Mouse (Mus musculus): Measurements from ENCODE around the gene Ppm1h.
"Not testable (repeated sequence)": the region's sequence is repeated elsewhere in the genome, so short reads cannot be mapped to it uniquely, and the experiment has no call there.

The Ppm1h gene

DNA sequence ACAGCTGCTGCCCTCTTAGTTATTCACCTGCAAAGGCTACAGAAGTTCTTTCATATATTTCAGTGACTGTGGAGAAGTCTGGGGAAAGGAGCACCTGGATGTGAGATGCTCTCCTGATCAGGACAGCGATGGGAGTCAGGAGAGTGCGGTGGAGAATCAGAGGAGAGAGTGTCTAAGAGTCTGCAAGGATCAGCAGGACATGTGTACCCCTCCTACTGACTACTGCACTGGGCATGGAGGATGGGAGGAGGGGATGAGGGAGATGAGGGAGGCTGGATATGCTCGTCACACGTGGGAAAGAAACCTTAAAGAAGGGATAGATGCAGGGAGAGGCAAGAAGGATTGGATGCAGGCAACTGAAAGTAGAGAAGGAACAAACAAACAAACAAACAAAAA, 285.7 kb downstream of the Ppm1h start:
- no peak for DNase-seq (ENCODE audit: low read depth, low spot score)

DNA sequence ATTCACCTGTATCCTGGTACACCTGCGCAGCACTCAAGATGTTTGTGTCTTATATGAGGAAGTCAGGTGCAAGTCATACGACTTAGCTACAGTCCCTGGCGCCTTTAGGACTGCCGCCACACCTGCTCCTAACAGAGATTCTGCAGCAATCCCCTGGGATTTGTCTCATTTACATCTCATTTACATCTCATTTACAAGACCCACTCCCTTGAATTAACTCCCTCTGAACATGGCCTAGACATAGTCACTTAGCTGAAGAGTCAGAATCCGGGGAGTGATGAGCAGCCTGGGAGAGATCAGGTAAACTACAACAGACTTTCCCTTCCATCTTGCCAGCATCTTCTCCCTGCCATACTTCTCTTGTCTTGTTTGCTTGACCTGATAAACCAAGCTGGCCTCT, 287.1 kb downstream of the Ppm1h start:
- DNase-seq (ENCODE audit: low read depth, low spot score): not testable (repeated sequence)

DNA sequence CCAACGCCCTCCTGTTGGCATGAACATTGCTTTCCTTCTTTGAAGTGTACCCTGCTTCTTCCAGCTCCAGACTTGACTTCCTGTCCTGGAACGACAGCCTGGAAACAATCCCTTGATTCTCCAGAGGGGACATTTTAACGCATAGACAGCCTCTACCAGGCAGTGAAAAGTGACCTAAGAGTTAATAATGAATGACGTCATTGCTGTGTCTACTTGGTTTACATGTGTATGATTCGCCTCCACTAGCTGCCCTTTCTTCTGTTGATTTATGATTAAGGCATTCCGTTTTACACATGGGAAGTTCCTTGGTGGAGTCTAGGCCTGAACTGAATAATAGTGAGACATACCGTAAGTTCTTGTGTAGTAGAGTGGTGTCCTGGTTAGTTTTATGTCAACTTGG, 287.9 kb downstream of the Ppm1h start:
- DNase-seq (ENCODE audit: low read depth, low spot score): no peak

DNA sequence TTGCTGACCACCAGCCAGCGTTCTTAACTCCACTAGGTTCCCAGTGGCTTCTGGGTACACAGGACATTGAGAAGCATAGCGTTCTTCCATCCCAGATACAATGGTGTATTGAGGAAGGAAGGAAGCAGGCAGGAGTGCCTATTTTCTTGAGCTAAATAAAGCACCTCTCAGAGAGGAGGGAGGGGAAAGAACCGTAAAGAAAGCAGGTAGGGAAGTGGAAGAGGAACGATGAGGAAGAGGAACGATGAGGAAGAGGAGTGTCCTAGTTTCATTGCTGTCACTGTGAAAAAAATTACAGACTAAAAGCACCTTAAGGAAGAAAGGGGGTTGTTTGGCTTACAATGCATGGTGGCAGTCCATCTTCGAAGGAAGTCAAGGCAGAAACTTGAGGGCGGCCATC, 291.6 kb downstream of the Ppm1h start:
- DNase-seq (ENCODE audit: low read depth, low spot score): no peak

GRCm38 (mm10) chr10:122973241-122973640, 294.7 kb downstream of the Ppm1h start:
- no peak for DNase-seq (ENCODE audit: low read depth, low spot score)

- DNase-seq (ENCODE audit: low read depth, low spot score): no peak
These were observed 297.5 kb downstream of the Ppm1h start for GRCm38 (mm10) chr10:122976038-122976437.

DNA sequence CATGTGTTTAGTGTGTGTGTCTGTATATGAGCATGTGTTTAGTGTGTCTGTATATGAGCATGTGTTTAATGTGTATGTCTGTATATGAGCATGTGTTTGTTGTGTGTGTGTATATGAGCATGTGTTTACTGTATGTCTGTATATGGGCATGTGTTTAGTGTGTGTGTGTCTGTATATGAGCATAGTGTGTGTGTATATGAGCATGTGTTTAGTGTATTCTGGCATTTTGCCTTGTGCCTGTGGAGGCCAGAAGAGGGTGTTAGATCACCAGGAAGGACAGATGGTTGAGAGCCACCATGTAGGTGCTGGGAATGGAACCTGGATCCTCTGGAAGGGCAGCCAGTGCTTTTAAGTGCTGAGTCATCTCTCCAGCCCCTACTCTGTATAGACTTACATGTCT, 300.8 kb downstream of the Ppm1h start:
- no peak for DNase-seq (ENCODE audit: low read depth, low spot score)

DNA sequence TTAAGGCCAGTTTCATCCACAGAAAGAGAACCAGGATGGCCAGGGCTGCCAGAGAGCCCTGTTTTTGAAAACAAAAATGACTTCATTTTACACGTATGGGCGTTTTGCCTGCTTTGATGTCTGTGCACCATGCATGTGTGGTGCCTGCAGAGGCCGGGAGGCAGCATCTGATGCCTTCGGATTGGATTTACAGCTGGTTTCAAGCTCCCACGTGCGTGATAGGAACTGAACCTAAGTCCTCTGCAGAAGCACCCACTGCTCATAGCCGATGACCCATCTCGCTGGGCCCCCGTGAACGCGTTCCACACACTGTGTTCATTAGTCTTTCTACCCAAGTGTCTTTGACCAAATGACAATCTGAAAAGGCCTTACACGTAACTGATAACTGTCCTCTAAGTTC, 301.6 kb downstream of the Ppm1h start:
- peak; percentile 19 for DNase-seq (ENCODE audit: low read depth, low spot score)

GRCm38 (mm10) chr10:122982909-122983578, 304.5 kb downstream of the Ppm1h start:
- no peak for DNase-seq (ENCODE audit: low read depth, low spot score)

- DNase-seq (ENCODE audit: low read depth, low spot score): peak; percentile 12
These were observed 305.3 kb downstream of the Ppm1h start for GRCm38 (mm10) chr10:122983579-122984530.

DNA sequence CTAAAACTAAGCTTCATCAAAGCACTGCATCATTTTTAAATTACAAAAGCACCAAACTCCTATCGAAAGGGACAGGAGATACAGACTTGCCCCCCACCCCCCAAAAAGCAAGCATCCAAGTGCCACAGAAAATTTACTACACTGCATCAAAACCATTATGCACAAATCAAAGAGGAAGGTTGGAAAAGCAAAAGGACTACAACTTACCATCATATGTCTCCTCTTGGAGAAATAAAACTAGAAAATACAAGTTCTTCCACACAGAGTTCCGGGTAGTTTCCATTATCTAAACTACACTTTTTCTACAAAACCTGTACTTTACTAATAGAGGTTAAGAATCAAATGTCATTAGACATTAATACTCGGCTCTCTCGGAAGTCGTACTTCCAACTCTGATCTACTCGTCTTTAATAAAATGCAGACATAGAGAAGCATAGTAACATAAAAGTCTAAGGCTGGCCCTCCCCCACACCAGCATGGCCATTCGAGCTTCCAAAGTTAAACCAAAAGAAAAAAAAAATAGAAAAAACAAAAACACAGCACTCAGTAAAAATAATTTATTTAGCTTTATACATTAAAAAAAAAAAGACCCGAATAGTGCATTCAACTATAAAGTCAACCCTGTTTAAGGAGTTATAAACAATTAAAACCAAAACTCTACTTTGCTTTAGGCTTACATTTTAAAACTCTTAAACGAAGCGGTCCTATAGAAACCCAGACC, 306.1 kb downstream of the Ppm1h start:
- DNase-seq (ENCODE audit: low read depth, low spot score): peak; percentile 43

DNA sequence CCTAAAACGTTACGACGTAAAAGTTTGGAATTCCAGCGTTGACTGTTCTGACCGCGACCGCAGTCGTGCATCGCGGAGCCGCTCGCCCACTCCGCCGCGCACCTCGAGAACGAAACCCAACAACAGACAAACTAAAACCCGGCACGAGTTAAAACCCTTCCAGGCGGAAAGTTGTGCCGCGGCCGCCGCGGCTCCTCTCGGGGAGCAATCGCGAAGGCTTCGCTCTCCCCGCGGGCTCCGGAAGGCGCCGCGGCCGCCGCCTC, 306.6 kb downstream of the Ppm1h start:
- peak; percentile 75 for DNase-seq (ENCODE audit: low read depth, low spot score)

DNA sequence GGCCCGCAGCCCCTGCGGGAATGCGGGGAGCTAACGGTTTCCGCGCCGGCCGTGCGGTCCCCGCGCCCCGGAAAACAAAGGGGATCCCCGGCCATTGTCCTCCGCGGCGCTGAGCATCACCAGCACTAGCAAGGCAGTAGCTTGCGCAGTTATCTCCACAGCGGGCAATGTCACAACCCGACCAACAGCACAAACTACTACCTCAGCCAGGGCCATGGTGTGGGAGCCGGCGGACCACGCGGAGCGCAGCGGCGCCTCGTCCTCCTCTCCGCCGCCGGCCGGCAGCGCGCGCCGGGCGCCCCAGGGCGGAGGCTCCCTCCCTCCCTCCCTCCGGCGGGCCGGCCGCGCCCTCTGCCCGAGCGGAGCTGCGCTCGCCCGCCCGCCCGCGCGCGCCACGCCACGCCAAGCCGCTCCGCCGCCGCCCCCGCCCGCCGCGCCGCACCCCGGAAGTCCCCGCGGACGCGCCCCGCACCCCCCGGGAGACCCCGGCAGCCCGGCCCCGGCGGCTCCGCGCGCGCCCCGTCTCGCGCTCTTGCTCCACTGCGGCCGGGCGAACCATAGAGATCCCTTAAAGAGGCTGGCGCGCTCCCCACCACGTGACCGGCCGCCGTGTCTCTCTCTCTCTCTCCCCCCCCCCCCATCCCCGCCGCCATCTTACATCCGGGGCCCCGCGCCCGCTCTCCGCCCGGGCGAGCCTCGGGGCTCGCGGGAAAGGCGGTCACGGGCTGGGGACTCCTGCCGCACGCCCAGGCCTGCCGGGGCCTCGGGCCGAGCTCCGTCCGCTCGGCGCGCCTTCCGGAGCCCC, 307.2 kb downstream of the Ppm1h start:
- peak; percentile 85 for DNase-seq (ENCODE audit: low read depth, low spot score)

- peak; percentile 91 for DNase-seq (ENCODE audit: low read depth, low spot score)
These were observed 308.0 kb downstream of the Ppm1h start for GRCm38 (mm10) chr10:122986320-122987225.

- peak; percentile 87 for DNase-seq (ENCODE audit: low read depth, low spot score)
These were observed 309.1 kb downstream of the Ppm1h start for GRCm38 (mm10) chr10:122987671-122988128.

DNA sequence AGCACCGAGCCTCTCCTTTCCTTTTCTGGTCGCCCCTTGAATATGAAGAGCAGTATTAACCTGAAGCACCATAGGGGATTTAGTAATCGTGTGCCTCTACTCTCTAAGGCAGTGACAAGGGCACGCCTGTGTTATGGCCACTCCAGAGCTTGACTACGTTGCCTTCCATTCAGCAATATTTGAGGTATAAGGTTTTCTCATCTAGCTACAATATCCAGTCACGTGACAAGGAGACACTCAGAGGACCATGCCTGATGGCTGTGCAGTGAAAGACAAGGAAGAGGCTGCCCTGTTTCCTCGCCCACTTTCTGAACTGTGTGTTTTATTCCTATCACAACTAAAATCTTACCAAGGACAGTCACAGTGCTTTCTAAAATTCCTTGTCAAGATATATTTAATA, 309.8 kb downstream of the Ppm1h start:
- DNase-seq (ENCODE audit: low read depth, low spot score): peak; percentile 11

- no peak for DNase-seq (ENCODE audit: low read depth, low spot score)
These were observed 311.4 kb downstream of the Ppm1h start for GRCm38 (mm10) chr10:122989916-122990315.

DNA sequence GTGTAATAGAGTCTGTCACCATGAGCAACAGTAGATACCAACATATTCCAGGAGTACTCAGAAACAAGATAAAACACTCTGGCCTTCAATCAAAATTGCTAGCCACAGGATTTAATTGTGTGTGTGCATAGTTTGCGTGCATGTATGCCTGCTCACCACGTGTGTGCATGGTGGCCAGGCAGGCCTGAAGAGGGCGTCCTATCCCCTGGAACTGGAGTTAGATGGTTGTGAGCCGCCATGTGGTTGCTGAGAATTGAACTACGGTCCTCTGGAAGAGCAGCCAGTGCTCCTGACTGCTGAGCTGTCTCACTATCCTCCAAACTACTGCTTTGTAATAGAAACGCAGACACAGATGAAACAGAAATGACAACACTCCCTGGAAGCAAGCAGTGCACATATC, 312.0 kb downstream of the Ppm1h start:
- no peak for DNase-seq (ENCODE audit: low read depth, low spot score)

DNA sequence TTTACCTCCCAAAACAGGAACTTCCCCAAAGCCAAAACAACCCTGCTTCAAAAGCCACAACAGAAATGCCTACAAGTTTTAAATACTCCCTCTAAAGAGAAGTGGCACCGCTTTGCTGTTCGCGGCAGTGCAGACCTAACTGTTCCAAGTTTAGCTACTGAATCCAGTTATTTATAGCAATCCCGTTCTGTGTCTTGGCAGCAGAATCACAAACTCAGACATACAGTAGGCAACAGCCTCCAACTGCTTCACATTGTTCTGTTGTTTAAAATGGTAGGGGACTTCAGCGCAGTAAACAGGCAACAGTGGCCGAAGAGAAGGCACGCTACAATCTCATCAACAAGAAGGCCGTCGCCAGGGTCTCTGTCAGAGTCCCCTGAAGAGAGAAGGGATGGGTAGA, 312.5 kb downstream of the Ppm1h start:
- DNase-seq (ENCODE audit: low read depth, low spot score): peak; percentile 33

DNA sequence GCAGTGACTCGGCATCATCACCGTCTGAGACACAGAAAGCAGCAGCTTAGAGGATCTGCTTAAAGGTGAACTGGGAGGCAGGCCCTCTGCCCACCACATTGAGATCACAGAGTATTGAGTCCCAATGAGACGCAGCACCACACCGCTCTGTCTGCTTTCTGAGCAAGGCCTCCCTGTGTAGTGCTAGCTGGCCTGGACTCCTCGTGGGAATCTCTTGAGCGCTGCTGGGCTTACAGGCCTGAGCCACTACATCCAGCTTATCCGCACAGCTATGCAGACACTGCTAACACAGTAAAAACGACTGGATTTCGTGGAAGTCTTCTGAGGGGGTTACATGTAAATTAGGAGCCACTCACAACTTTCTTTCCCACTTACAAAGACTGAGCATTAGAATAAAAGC, 313.1 kb downstream of the Ppm1h start:
- DNase-seq (ENCODE audit: low read depth, low spot score): peak; percentile 9
